Mouse (Mus musculus): ENCODE measurements around the gene Rfc1.

DNA sequence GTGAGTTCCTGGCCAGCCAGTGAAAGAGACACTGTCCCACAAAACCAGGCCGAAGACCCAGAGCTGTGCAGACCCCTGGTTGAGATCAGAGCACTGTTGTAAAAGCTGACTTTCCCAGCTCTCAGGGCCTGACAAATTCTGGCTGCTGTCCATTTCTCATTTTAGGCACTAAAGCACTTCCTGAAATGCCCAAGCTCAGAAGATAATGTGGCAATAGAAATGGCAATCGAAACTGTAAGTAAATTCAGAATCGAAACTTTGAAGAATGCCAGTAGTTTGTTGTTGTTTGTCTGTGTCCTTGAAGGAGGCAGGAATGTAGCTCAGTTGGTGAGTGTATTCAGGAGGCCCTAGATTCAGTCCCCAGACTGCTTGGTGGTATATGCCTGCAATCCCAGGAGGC, 88.2 kb downstream of the Rfc1 start:
- no peak for TF ChIP-seq POLR2A (IDR thresholded peaks at IDR 0.05; ENCODE audit: insufficient read depth, low read length)
- TF ChIP-seq CTCF (IDR thresholded peaks at IDR 0.05; ENCODE audit: low read depth, low read length) = no peak

All from ES-Bruce4 (cell line).